Mouse (Mus musculus) ES-Bruce4 (cell line): Measurements from ENCODE around the gene Fam241a. TPM values are rescaled to one million over a fixed set of nuclear protein-coding genes. Genes with fewer than 3 reads are reported as not detected.

ENCODE experiments used
- H3K27ac ChIP-seq: 2 replicates; pipeline ENCODE4 v1.5.1; 2012; ENCODE audit warnings: low read length, inconsistent platforms; ENCODE audit not compliant: insufficient read depth
- H3K27me3 ChIP-seq: 2 replicates; pipeline ENCODE4 v1.6.1; 2012; ENCODE audit warnings: mild to moderate bottlenecking, low read length, inconsistent platforms; ENCODE audit not compliant: control insufficient read depth, poor library complexity, insufficient read depth, severe bottlenecking
- H3K36me3 ChIP-seq: 2 replicates; pipeline ENCODE4 v1.6.1; 2012; ENCODE audit warnings: inconsistent platforms, mild to moderate bottlenecking, low read length, moderate library complexity; ENCODE audit not compliant: control insufficient read depth, poor library complexity, insufficient read depth, severe bottlenecking
- H3K4me1 ChIP-seq: one replicate; pipeline ENCODE4 v1.8.1; 2011; ENCODE audit warnings: low read length; ENCODE audit not compliant: control insufficient read depth, insufficient read depth
- H3K4me3 ChIP-seq: 2 replicates; pipeline ENCODE4 v1.5.1; 2011; ENCODE audit warnings: low read depth, mild to moderate bottlenecking, low read length
- H3K9ac ChIP-seq: 2 replicates; pipeline ENCODE4 v1.6.1; 2012; ENCODE audit warnings: low read depth, mild to moderate bottlenecking, inconsistent platforms; ENCODE audit not compliant: poor library complexity, severe bottlenecking
- H3K9me3 ChIP-seq: replicated peaks from 2 replicates; pipeline ENCODE4 v1.6.1; 2012; ENCODE audit warnings: mild to moderate bottlenecking, low read length, inconsistent platforms; ENCODE audit not compliant: control insufficient read depth, poor library complexity, insufficient read depth, severe bottlenecking
- CTCF ChIP-seq: IDR thresholded peaks from one replicate; pipeline ENCODE4 v1.8.1; 2011; ENCODE audit warnings: low read depth, low read length
- EP300 ChIP-seq: IDR thresholded peaks from 2 replicates; pipeline ENCODE4 v1.6.1; 2011; ENCODE audit warnings: low read depth, low read length; ENCODE audit not compliant: insufficient read depth
- POLR2A ChIP-seq: IDR thresholded peaks from one replicate; pipeline ENCODE4 v1.8.1; 2011; ENCODE audit warnings: low read length; ENCODE audit not compliant: insufficient read depth
- polyA plus RNA-seq: library from polyadenylated mRNA; stranded (reverse); fragments of >200 nt; gene quantifications from 2 replicates; pipeline ENCODE4 v1.2.4, GENCODE M21; 2011; ENCODE audit warnings: low read depth; ENCODE audit not compliant: missing spikeins, insufficient read depth, insufficient read length

Gene Fam241a
- polyA plus RNA-seq, 1 experiment = 2.5 TPM

GRCm38 (mm10) chr3:127862479-127862878 lies 33.6 kb downstream of the Fam241a start:
- Histone ChIP-seq H3K4me3 (no peak overlapping the region), H3K36me3 (no peaks in the 10 kb centered on the region), H3K9me3 (no peaks in the 10 kb centered on the region; the same call in none of the 2 replicates), H3K27me3 (no peaks in the 10 kb centered on the region), H3K4me1 (no peaks in the 10 kb centered on the region), H3K9ac (no peak overlapping the region), H3K27ac (no peak overlapping the region)
- TF ChIP-seq POLR2A = no peak
- TF ChIP-seq EP300 = no peak
- TF ChIP-seq CTCF = no peak

GRCm38 (mm10) chr3:127861340-127861739 lies 34.8 kb downstream of the Fam241a start:
- TF ChIP-seq POLR2A = no peak
- Histone ChIP-seq H3K4me1 (no peaks in the 10 kb centered on the region), H3K36me3 (no peaks in the 10 kb centered on the region), H3K27ac (no peak overlapping the region), H3K4me3 (no peak overlapping the region), H3K9ac (no peak overlapping the region), H3K9me3 (no peaks in the 10 kb centered on the region; the same call in 1 of the 2 replicates), H3K27me3 (no peaks in the 10 kb centered on the region)

GRCm38 (mm10) chr3:127853431-127854206 lies 42.5 kb downstream of the Fam241a start:
- no peaks in the 10 kb centered on the region for H3K9me3 ChIP-seq
- H3K4me3 ChIP-seq = no peak overlapping the region
- H3K9ac ChIP-seq = no peak overlapping the region
- H3K4me1 ChIP-seq = peaks cover 10% of the 10 kb centered on the region
- TF ChIP-seq POLR2A (no peak), EP300 (0 out of 2 replicates have a peak, but pooled peaks have one; percentile 13), CTCF (peak; percentile 81)
- H3K27me3 ChIP-seq = no peaks in the 10 kb centered on the region
- H3K36me3 ChIP-seq = no peaks in the 10 kb centered on the region
- peak overlapping the region; percentile 10; the same call in 1 of the 2 replicates for H3K27ac ChIP-seq

GRCm38 (mm10) chr3:127852722-127853121 lies 43.4 kb downstream of the Fam241a start:
- no peak overlapping the region for H3K9ac ChIP-seq
- TF ChIP-seq POLR2A (no peak), CTCF (no peak), EP300 (no peak)

GRCm38 (mm10) chr3:127850776-127851646 lies 45.1 kb downstream of the Fam241a start:
- no peak overlapping the region for H3K9ac ChIP-seq
- H3K27me3 ChIP-seq = no peaks in the 10 kb centered on the region
- H3K36me3 ChIP-seq = no peaks in the 10 kb centered on the region
- TF ChIP-seq EP300 (peak; percentile 87), POLR2A (no peak)
- H3K4me1 ChIP-seq = peaks cover 10% of the 10 kb centered on the region
- no peaks in the 10 kb centered on the region for H3K9me3 ChIP-seq
- no peak overlapping the region for H3K4me3 ChIP-seq
- peak overlapping the region; percentile 62 for H3K27ac ChIP-seq

More at GRCm38 (mm10) chr3:127852722-127853121, 43.4 kb downstream of the Fam241a start:
- no peak overlapping the region for H3K27ac ChIP-seq
- peaks cover 10% of the 10 kb centered on the region for H3K4me1 ChIP-seq
- no peaks in the 10 kb centered on the region for H3K27me3 ChIP-seq
- no peaks in the 10 kb centered on the region for H3K36me3 ChIP-seq
- no peak overlapping the region for H3K4me3 ChIP-seq
- H3K9me3 ChIP-seq = no peaks in the 10 kb centered on the region

- no peak for TF ChIP-seq POLR2A
- TF ChIP-seq CTCF = no peak
- no peak for TF ChIP-seq EP300
- Histone ChIP-seq H3K4me3 (no peak overlapping the region), H3K9ac (no peak overlapping the region), H3K27ac (no peak overlapping the region), H3K4me1 (peaks cover 10% of the 10 kb centered on the region), H3K9me3 (no peaks in the 10 kb centered on the region), H3K27me3 (no peaks in the 10 kb centered on the region), H3K36me3 (no peaks in the 10 kb centered on the region)
These were observed 46.2 kb downstream of the Fam241a start for GRCm38 (mm10) chr3:127849922-127850321.
